Mouse (Mus musculus) B cell, adult 2 months (primary cell): ENCODE data around the gene Ccdc24.

Experiments used
- DNase-seq, 2 experiments: peaks; one replicate each; pipeline ENCODE4 v3.0.0; 2022

Ccdc24 gene

GRCm38 (mm10) chr4:117850871-117851270 lies 21.5 kb downstream of the Ccdc24 start:
- DNase-seq = no peak

GRCm38 (mm10) chr4:117850176-117850575 lies 22.2 kb downstream of the Ccdc24 start:
- DNase-seq = no peak

- no peak for DNase-seq
Observed at GRCm38 (mm10) chr4:117849506-117849905, 22.9 kb downstream of the Ccdc24 start.

- DNase-seq = no peak
Observed at GRCm38 (mm10) chr4:117849063-117849462, 23.3 kb downstream of the Ccdc24 start.

- no peak for DNase-seq
Observed at GRCm38 (mm10) chr4:117847011-117847410, 25.3 kb downstream of the Ccdc24 start.

- no peak for DNase-seq
Observed at GRCm38 (mm10) chr4:117846261-117846660, 26.1 kb downstream of the Ccdc24 start.

- DNase-seq = no peak
Observed at GRCm38 (mm10) chr4:117845316-117845715, 27.0 kb downstream of the Ccdc24 start.

- DNase-seq = no peak
Observed at GRCm38 (mm10) chr4:117844467-117844866, 27.9 kb downstream of the Ccdc24 start.

GRCm38 (mm10) chr4:117843101-117843500 lies 29.3 kb downstream of the Ccdc24 start:
- DNase-seq = no peak

GRCm38 (mm10) chr4:117841566-117841965 lies 30.8 kb downstream of the Ccdc24 start:
- no peak for DNase-seq

- DNase-seq = no peak
Observed at GRCm38 (mm10) chr4:117840821-117841220, 31.5 kb downstream of the Ccdc24 start.

- no peak for DNase-seq
Observed at GRCm38 (mm10) chr4:117839366-117839765, 33.0 kb downstream of the Ccdc24 start.

- no peak for DNase-seq
Observed at GRCm38 (mm10) chr4:117837271-117837670, 35.1 kb downstream of the Ccdc24 start.

GRCm38 (mm10) chr4:117836204-117836767 lies 36.1 kb downstream of the Ccdc24 start:
- peak; percentile 86 to 88 for DNase-seq

GRCm38 (mm10) chr4:117835531-117836111 lies 36.7 kb downstream of the Ccdc24 start:
- DNase-seq = peak; percentile 30 to 44

- peak; percentile 34 to 38 for DNase-seq
Observed at GRCm38 (mm10) chr4:117834845-117835530, 37.4 kb downstream of the Ccdc24 start.

GRCm38 (mm10) chr4:117834457-117834844 lies 37.9 kb downstream of the Ccdc24 start, which contains the start of gene Slc6a9:
TSS of gene Slc6a9 (plus strand) at chr4:117834506.
- DNase-seq = no peak

GRCm38 (mm10) chr4:117831920-117832691 lies 40.3 kb downstream of the Ccdc24 start:
- no peak for DNase-seq

GRCm38 (mm10) chr4:117831499-117831898 lies 40.9 kb downstream of the Ccdc24 start:
- DNase-seq = no peak

- DNase-seq = no peak
Observed at GRCm38 (mm10) chr4:117830801-117831200, 41.6 kb downstream of the Ccdc24 start.

GRCm38 (mm10) chr4:117830124-117830551 lies 42.2 kb downstream of the Ccdc24 start:
- no peak for DNase-seq

GRCm38 (mm10) chr4:117829260-117830123 lies 42.9 kb downstream of the Ccdc24 start:
- DNase-seq = peak; percentile 31 to 41
